Mouse (Mus musculus) forebrain, embryonic 15.5 days (tissue): ENCODE results near the gene Cmss1. TPM values are rescaled to one million over a fixed set of nuclear protein-coding genes. Genes with fewer than 3 reads are reported as not detected.

Experiments used
- ATAC-seq: fragments of 200-750 bp; cut with Nextera tagmentation; replicated peaks from 2 replicates; pipeline ENCODE4 v1.8.0; 2017; ENCODE audit warnings: mild to moderate bottlenecking, moderate TSS enrichment, moderate library complexity
- H3K27ac ChIP-seq: fragments of 300-500 bp; sonication (generic); replicated peaks from 2 replicates; pipeline ENCODE4 v1.5.1; 2015; ENCODE audit warnings: mild to moderate bottlenecking, inconsistent platforms
- H3K27me3 ChIP-seq: fragments of 300-500 bp; sonication (generic); 2 replicates; pipeline ENCODE4 v1.6.1; 2015; ENCODE audit warnings: inconsistent platforms
- H3K36me3 ChIP-seq: fragments of 300-500 bp; sonication (generic); 2 replicates; pipeline ENCODE4 v1.6.1; 2015; ENCODE audit warnings: mild to moderate bottlenecking, inconsistent platforms
- H3K4me1 ChIP-seq: fragments of 300-500 bp; sonication (generic); 2 replicates; pipeline ENCODE4 v1.6.1; 2015; ENCODE audit warnings: inconsistent platforms
- H3K4me2 ChIP-seq: fragments of 300-500 bp; sonication (generic); replicated peaks from 2 replicates; pipeline ENCODE4 v1.6.1; 2015; ENCODE audit warnings: mild to moderate bottlenecking, inconsistent platforms
- H3K4me3 ChIP-seq: fragments of 300-500 bp; sonication (generic); 2 replicates; pipeline ENCODE4 v1.5.1; 2015; ENCODE audit warnings: mild to moderate bottlenecking, inconsistent platforms
- H3K9ac ChIP-seq: fragments of 300-500 bp; sonication (generic); replicated peaks from 2 replicates; pipeline ENCODE4 v1.6.1; 2015; ENCODE audit warnings: mild to moderate bottlenecking, inconsistent platforms
- H3K9me3 ChIP-seq: fragments of 300-500 bp; sonication (generic); 2 replicates; pipeline ENCODE4 v1.6.1; 2016; ENCODE audit warnings: inconsistent platforms
- WGBS: fragments of 180-500 bp; shearing (Covaris S2); methylation state at CpG from one replicate; pipeline ENCODE4 v1.1.7; 2015; ENCODE audit warnings: mixed read lengths; 5-methylcytosine and 5-hydroxymethylcytosine counted together
- polyA plus RNA-seq: library from polyadenylated mRNA; unstranded; fragments of >200 nt; fragmentation: Nextera tagmentation; extraction: Ambion mirVana; gene quantifications from 2 replicates; pipeline ENCODE4 v1.2.1, GENCODE M21; 2015

Gene Cmss1
- polyA plus RNA-seq, 1 experiment from 2014 or later: 41.8 TPM

DNA sequence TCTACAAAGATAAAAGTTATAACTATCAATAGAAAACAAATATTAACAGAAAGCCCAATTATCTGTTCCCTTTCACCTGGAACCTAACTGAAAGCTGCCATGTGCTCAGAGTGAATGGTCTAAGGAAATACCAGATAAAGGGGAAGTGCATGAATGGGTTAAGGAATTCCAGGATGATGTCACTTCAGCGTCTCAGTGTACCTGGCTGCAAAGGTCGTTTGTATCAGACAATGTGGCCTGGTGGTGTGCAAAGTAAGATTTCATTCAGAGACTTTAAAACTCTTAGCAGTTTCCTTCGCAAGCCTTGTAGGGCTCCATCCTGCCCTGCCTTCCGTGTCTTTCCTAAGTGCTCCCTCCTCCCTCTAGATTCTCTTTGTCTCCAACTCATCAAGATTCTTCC, 173.5 kb downstream of the Cmss1 start:
- Histone ChIP-seq H3K9ac (no peak overlapping the region), H3K4me1 (peaks cover 10% of the 10 kb centered on the region), H3K27me3 (no peaks in the 10 kb centered on the region), H3K4me3 (no peak overlapping the region), H3K36me3 (no peaks in the 10 kb centered on the region), H3K9me3 (no peaks in the 10 kb centered on the region), H3K27ac (no peak overlapping the region), H3K4me2 (no peak overlapping the region)
- no peak for ATAC-seq
- 71% methylated on average over 4 of the region's 4 CpGs for WGBS

DNA sequence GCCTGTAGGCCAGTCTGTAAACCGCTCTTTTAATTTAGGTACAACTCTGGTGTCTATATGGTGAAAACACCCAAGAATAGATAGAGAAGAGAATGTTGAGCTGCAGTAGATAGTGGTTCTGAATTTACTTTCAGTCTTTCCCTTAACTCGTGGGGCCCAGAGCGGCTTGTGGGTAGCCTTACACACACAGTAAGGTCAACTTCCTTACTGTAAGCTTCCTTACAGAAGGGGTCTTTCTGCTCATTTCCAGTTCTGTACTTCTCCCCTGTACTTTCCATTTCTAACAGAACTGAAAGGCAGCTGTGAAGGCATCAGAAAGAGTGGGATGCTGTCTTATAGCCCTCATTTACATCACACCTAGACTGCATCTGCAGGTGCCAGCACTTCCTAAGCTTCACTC, 175.4 kb downstream of the Cmss1 start:
- Histone ChIP-seq H3K4me2 (no peak overlapping the region), H3K4me3 (no peak overlapping the region), H3K27me3 (no peaks in the 10 kb centered on the region), H3K4me1 (no peaks in the 10 kb centered on the region), H3K36me3 (no peaks in the 10 kb centered on the region), H3K9ac (no peak overlapping the region), H3K9me3 (no peaks in the 10 kb centered on the region), H3K27ac (no peak overlapping the region)
- no peak for ATAC-seq
- WGBS: 96% methylated on average over 3 of the region's 3 CpGs

DNA sequence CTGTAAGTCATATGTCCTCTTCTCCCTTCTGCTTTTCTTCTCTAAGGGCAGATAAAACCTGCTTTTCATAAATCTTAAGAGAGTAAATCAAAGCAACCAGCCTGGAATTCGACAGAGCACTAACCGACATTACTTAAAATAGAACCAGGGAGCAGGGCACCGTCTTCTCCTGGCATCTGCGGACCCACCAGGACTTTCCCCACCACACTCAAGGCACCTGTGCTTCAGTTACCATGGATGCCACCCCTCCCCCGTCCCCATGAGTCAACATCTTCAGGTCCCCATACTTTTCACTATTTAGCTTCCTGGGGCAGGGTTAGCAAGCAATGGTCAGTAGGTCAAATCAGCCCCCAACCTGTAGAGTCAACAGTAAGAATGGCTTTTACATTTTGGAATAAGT, 177.7 kb downstream of the Cmss1 start:
- ATAC-seq: no peak

DNA sequence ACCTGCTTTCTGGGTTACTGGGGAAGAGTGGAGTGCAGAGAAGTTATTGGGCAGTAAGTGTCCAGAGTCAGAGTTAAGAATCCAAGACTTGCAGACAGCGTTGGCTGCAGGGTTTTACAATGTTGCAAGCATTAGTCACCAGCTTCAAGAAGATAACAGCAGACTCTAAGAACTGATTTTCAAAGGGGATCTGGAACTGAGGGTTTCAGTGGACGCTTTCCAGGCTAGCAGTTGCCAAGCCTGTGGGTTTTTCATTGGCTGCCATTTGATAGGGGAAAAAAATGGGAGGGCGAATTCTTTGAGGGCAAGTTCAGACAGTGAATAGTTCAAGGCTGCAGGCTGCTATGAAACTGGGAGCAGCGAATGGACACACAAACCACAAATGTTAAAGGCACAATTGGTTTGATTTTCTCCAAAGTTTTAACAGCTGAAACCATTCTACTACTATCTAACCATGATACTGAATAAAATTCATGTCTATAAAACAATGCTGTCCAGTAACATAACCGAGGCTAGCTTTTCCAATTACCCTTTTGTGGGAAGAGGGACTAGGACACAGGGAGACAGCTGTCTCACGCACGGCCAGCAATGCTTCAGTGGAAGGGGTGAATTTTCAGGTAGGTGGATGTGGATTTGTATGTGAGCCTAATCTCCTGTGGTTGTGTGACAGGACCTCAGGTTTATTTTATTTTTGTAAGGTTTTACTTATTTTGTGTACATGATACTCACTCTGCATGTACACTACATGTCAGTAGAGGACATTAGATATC, 179.0 kb downstream of the Cmss1 start:
- no peak for ATAC-seq

More for the DNA sequence above, 177.7 kb downstream of the Cmss1 start:
- Histone ChIP-seq H3K9me3 (no peaks in the 10 kb centered on the region), H3K4me2 (no peak overlapping the region), H3K27ac (no peak overlapping the region), H3K9ac (no peak overlapping the region), H3K36me3 (no peaks in the 10 kb centered on the region), H3K27me3 (no peaks in the 10 kb centered on the region), H3K4me1 (no peaks in the 10 kb centered on the region), H3K4me3 (no peak overlapping the region)
- WGBS: 90% methylated on average over 5 of the region's 5 CpGs

DNA sequence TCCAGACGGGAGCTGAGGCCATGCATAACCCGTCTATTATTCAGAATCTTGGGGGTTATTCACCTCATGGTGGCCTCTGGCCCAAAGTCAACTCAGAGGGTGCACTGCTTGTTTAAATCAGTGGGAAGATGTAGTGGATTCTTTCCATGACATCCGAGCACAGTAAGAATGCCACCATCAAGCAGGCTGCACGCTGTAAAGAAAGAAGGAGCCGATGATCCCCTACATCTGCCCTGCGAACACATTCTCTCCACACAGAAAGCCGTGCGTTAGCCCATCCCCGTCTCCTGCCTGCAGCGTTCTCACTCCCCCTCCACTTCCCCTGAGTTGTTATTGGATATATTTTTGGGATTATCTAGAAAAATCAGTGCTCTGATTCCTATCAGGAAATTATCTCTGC, 180.0 kb downstream of the Cmss1 start:
- H3K27ac ChIP-seq: no peak overlapping the region
- WGBS: 71% methylated on average over 10 of the region's 10 CpGs

More for the DNA sequence above, 179.0 kb downstream of the Cmss1 start:
- Histone ChIP-seq H3K4me3 (no peak overlapping the region), H3K9me3 (no peaks in the 10 kb centered on the region), H3K4me2 (no peak overlapping the region), H3K4me1 (no peaks in the 10 kb centered on the region), H3K27me3 (no peaks in the 10 kb centered on the region), H3K27ac (no peak overlapping the region), H3K36me3 (no peaks in the 10 kb centered on the region), H3K9ac (no peak overlapping the region)
- WGBS: 81% methylated on average over 7 of the region's 7 CpGs

DNA sequence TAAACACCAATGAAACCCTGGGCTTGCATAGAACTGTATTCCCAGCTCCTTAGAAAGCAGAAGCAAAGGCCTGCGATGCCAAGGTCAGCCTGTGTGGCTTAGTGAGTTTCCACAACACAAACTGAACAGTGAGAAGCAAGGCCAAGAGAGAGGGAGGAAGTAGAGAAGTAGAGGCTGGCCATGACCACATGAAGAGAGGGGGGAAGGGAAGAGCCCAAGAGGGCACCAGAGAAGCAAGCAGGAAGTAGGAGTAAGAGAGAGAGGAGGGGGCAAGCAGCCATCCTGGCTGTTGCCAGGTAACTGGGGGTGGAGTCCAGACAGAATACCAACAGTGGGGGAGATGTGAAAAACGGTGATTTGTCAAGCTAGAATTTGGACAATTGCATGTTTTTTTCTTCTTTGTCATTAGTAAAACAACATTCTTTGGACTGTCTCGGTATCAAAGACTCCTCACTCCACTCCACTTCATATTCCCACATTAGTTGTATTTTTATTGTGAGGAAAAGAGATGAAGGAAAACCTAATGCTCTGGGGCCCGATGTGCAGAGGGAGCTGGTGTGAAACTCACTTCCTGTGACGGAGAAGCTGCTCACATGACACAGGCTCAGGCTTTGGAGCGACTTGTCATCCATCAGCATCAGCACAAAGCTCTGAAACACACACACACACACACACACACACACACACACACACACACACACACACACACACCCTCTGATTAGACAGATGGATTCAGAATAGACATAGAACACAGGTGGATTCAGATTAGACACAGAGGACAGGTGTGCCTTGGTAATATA, 183.5 kb downstream of the Cmss1 start:
- WGBS: 63% methylated on average over 6 of the region's 6 CpGs

More for the DNA sequence above, 180.0 kb downstream of the Cmss1 start:
- H3K9ac ChIP-seq: no peak overlapping the region
- no peak overlapping the region for H3K4me2 ChIP-seq
- no peak overlapping the region for H3K4me3 ChIP-seq
- no peaks in the 10 kb centered on the region for H3K36me3 ChIP-seq
- H3K27me3 ChIP-seq: no peaks in the 10 kb centered on the region
- no peaks in the 10 kb centered on the region for H3K9me3 ChIP-seq
- H3K4me1 ChIP-seq: no peaks in the 10 kb centered on the region
- 0 out of 2 replicates have a peak, but pooled peaks have one; percentile 43 for ATAC-seq

DNA sequence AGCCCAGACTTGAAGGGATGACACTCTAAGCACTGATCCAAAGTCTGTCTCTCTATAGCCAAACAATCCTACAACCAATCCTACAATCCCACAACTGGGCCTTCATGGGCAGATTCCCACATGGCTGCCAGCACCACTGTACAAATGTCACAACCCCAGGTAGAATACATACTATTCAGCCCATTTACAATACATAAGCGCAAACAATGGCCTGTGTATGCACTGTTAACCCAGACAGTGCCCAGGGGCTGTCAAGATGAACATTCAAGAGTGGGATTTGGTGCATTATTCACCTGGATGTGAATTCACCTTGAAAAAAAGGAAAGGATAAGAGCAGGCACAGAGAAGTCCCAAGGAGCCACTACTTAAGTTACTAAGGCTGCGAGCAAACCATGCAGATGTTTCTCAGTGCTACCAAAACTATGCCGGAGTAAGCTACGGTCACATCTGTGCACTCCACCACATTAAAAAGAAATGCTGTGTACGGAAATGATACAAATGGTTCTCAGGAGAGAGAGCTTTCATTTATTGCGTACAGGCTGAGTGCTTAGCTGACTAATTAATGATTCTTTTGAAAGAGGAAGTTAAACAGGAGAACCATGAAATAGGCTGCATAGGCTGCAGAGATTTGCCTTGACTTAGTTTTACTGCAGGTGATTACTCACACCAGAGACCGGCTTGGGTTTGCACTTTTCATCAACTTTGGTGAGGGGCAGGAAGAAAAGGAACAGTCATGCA, 184.8 kb downstream of the Cmss1 start:
- no peak overlapping the region for H3K4me2 ChIP-seq
- no peaks in the 10 kb centered on the region for H3K27me3 ChIP-seq
- no peak overlapping the region for H3K4me3 ChIP-seq
- ATAC-seq: no peak
- 68% methylated on average over 7 of the region's 7 CpGs for WGBS
- H3K4me1 ChIP-seq: no peaks in the 10 kb centered on the region
- H3K27ac ChIP-seq: no peak overlapping the region
- H3K9me3 ChIP-seq: no peaks in the 10 kb centered on the region
- no peaks in the 10 kb centered on the region for H3K36me3 ChIP-seq
- no peak overlapping the region for H3K9ac ChIP-seq

More for the DNA sequence above, 183.5 kb downstream of the Cmss1 start:
- Histone ChIP-seq H3K4me2 (no peak overlapping the region), H3K4me1 (no peaks in the 10 kb centered on the region), H3K4me3 (no peak overlapping the region), H3K9me3 (no peaks in the 10 kb centered on the region), H3K27ac (no peak overlapping the region), H3K27me3 (no peaks in the 10 kb centered on the region), H3K36me3 (no peaks in the 10 kb centered on the region), H3K9ac (no peak overlapping the region)
- ATAC-seq: no peak

DNA sequence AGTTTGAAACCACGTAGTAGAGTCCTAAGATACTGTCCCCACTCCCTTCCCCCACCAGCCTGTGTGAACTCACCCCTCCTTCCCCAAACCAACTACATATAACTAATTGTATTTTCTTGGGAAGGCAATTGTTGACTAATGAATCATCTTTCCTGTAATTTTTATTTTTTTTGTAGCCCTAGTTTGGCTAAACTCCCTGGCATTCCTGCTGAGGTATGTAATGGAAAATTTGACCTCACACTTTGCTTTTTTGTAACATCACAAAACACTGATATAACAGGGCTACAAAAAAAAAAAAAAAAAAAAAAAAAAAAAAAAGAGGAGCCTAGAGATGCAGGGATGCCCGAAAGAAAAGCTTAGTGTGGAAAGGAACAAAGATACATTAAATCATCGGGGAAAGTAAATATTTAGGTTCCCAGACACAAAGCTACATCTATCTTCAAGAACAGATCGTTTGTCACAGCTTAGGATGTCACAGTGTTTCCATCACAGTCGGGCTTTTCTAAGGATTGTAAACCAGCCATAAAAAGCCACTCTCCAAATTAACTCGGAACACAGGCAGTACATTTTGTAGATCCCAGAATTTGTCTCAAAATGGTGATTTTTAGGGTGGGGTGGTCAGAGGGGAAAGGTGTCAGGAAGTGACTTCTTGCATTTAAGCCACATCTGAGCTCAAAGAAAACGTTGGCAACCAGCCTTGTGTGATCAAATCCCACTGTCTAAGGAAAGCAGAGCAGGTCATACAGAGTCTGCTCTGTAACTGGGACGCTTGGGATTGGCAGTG, 185.7 kb downstream of the Cmss1 start:
- no peak for ATAC-seq
- no peaks in the 10 kb centered on the region for H3K4me1 ChIP-seq
- H3K4me3 ChIP-seq: no peak overlapping the region
- no peak overlapping the region for H3K9ac ChIP-seq
- no peaks in the 10 kb centered on the region for H3K36me3 ChIP-seq
- H3K9me3 ChIP-seq: no peaks in the 10 kb centered on the region
- H3K27ac ChIP-seq: no peak overlapping the region
- H3K4me2 ChIP-seq: no peak overlapping the region
- H3K27me3 ChIP-seq: no peaks in the 10 kb centered on the region
- 59% methylated on average over 8 of the region's 8 CpGs for WGBS

DNA sequence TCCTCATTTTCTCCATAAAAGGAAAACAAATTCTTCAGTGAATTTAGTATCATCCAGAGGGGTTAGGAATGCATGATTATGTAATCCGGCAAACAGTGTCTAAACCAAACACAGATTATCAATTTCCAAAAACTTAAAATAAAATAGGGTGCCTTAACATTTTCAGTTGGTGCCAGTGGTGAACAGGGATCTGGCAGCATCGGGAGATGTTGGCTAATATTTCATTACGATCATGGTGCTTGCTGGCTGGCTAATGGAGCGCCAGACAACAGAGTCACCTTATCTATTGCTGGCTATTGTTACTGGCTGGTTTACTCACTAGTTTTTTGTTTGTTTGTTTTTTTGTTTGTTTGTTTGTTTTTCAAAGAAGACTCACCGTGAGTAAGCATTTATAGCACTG, 186.8 kb downstream of the Cmss1 start:
- Histone ChIP-seq H3K36me3 (no peaks in the 10 kb centered on the region), H3K4me3 (no peak overlapping the region), H3K27ac (no peak overlapping the region), H3K27me3 (no peaks in the 10 kb centered on the region), H3K4me1 (no peaks in the 10 kb centered on the region), H3K9me3 (no peaks in the 10 kb centered on the region), H3K9ac (no peak overlapping the region), H3K4me2 (no peak overlapping the region)
- no peak for ATAC-seq
- 92% methylated on average over 5 of the region's 5 CpGs for WGBS

DNA sequence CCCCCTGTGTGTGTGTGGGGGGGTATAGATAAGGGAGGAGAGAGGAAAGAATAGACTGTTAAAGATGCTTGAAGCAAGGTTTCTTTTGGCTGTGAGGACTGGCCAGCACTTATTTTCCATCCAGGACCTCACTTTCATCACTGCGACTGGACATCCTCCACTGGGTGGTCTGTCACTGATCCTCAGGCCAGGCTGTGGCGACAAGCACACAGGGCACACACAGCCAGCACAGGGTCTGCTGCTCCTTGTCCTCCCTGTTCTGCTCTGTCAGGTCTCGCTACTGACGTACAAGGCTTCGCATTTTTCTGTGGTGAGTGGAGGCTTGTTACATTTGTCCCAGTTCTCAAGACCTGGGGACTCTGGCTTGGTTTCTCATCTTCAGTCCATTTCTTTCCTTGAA, 187.3 kb downstream of the Cmss1 start:
- no peak for ATAC-seq
- H3K4me1 ChIP-seq: no peaks in the 10 kb centered on the region
- no peak overlapping the region for H3K27ac ChIP-seq
- 73% methylated on average over 5 of the region's 5 CpGs for WGBS
- H3K4me2 ChIP-seq: no peak overlapping the region
- no peaks in the 10 kb centered on the region for H3K36me3 ChIP-seq
- no peaks in the 10 kb centered on the region for H3K9me3 ChIP-seq
- H3K9ac ChIP-seq: no peak overlapping the region
- H3K27me3 ChIP-seq: no peaks in the 10 kb centered on the region
- no peak overlapping the region for H3K4me3 ChIP-seq

DNA sequence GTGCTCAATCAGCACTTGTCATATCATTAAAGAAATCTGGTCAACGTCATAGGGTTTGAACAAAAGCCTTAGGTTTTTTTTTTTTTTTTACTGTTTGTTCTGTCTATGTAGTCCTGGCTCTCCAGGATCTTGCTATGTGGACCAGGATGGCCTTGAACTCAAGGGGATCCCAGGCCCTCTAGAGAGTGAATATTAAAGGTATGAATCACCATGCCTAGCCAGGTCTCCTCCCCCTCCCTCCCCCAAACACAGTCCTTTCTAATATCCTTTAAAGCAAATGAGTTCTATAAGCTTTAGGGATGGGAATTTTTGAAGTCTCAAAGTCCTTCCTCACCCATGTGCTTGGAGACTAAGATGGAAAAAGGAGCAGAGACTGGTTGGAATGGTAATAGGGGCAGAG, 188.7 kb downstream of the Cmss1 start:
- Histone ChIP-seq H3K9me3 (no peaks in the 10 kb centered on the region), H3K4me3 (no peak overlapping the region), H3K4me1 (no peaks in the 10 kb centered on the region), H3K4me2 (no peak overlapping the region), H3K9ac (no peak overlapping the region), H3K27me3 (no peaks in the 10 kb centered on the region), H3K27ac (no peak overlapping the region), H3K36me3 (no peaks in the 10 kb centered on the region)
- ATAC-seq: no peak
- 76% methylated on average over 1 of the region's 1 CpGs for WGBS
